Mouse (Mus musculus) large intestine, adult 2 months (tissue): Measurements from ENCODE around the gene Ccdc81. TPM values are rescaled to one million over a fixed set of nuclear protein-coding genes. Genes with fewer than 3 reads are reported as not detected.
A peak's percentile ranks its signal among the peaks of the same experiment; 100 is the strongest.

Experiments
- DNase-seq: peaks from one replicate; pipeline ENCODE4 v3.0.0-alpha.2; 2012; ENCODE audit warnings: low read depth, low spot score
- WGBS: fragments of 180-500 bp; shearing (Covaris S2); methylation state at CpG from one replicate; pipeline ENCODE4 v1.1.7; 2018; 5-methylcytosine and 5-hydroxymethylcytosine counted together
- polyA plus RNA-seq: library from polyadenylated mRNA; depleted of rRNA; stranded (reverse); fragments of >200 nt; gene quantifications from 2 replicates; pipeline ENCODE4 v1.2.3, GENCODE M21; 2012; rRNA removed

Ccdc81 gene
- not detected in 2 replicates for polyA plus RNA-seq

DNA sequence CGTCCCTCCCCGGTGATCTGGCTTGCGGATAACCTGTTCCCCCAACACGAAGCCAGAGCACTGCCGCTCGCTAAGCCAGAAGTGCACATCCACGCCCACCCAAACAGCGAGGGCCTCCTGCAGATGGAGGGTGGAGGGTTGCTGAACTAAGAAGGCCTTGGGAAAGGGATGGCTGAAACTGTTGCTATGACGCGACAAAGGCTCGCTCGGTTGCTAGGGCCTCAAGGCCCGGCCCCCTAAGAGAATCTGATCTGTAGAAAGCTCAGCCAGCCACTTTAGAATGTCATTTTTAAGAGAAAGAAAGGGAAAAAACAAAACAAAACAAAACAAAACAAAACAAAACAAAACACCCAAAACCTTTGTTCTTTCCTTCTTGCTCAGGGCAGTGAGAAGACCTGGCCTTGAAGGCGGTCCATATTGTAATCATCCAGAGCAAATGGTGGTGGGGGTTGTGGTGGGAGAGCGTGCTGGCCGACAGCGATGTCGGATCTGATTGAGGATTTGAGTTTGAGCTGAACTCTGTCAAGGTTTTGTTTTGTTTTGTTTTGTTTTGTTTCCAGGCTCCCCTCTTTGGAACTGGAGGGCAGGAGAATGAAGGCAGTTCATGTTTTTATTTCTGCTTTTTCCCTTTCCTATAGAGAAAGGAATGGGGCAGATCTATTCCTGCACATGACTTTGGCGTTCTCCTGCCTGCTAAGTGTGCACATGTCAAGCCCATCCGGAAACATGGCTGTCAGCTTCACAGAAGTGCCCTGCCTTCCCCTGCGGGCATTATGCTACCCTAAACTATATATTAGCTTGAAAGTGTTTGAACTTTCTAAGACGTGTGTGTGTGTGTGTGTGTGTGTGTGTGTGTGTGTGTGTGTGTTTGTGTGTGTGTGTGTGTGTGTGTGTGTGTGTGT is at the start of gene Ccdc81:
TSS of gene Ccdc81 (minus strand) at position 188 of the 902 bp plus-strand sequence.
- no peak for DNase-seq
- WGBS, result 62% methylated on average over 22 of the region's 22 CpGs

- DNase-seq, result no peak
- 42% methylated on average over 4 of the region's 4 CpGs for WGBS
These were observed 46.0 kb upstream of the Ccdc81 start for GRCm38 (mm10) chr7:89949403-89949802.

DNA sequence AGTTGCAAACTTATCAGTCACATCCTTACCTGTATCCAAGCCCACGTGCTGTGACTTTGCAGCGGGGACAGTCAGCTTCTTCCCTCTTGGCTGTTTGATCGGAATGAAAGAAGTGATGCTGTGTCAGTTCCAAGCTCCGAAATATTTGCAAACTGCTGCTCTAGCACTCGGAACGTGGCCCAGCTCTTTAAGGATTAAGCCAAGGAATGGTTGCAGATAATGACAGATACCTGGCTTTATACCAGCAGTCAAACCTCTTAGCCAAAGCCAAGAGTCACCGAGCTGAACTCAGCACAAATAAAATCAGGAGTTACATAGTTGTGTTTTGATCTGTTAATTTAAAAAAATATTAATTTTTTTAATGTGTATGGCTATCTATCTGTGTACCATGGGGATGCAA is 44.6 kb upstream of the Ccdc81 start:
- no peak for DNase-seq
- 84% methylated on average over 7 of the region's 7 CpGs for WGBS

GRCm38 (mm10) chr7:89940571-89941463 is 37.4 kb upstream of the Ccdc81 start, which contains the start of gene Hikeshi:
Hikeshi (minus strand) TSS chr7:89941204.
- DNase-seq, result peak; percentile 99
- WGBS, result under 1% methylated on average over 45 of the region's 45 CpGs

GRCm38 (mm10) chr7:89939497-89940353 is 36.3 kb upstream of the Ccdc81 start:
- DNase-seq, result no peak
- WGBS, result 37% methylated on average over 15 of the region's 15 CpGs

GRCm38 (mm10) chr7:89923441-89924180 is 20.2 kb upstream of the Ccdc81 start:
- DNase-seq, result no peak
- WGBS, result 95% methylated on average over 15 of the region's 15 CpGs

GRCm38 (mm10) chr7:89917776-89918175 is 14.3 kb upstream of the Ccdc81 start:
- DNase-seq, result no peak
- 90% methylated on average over 4 of the region's 4 CpGs for WGBS

- no peak for DNase-seq
- 82% methylated on average over 5 of the region's 5 CpGs for WGBS
These were observed 13.3 kb upstream of the Ccdc81 start for GRCm38 (mm10) chr7:89916711-89917110.

GRCm38 (mm10) chr7:89913432-89914158 is 10.2 kb upstream of the Ccdc81 start:
- WGBS, result 40% methylated on average over 3 of the region's 3 CpGs
- no peak for DNase-seq

DNA sequence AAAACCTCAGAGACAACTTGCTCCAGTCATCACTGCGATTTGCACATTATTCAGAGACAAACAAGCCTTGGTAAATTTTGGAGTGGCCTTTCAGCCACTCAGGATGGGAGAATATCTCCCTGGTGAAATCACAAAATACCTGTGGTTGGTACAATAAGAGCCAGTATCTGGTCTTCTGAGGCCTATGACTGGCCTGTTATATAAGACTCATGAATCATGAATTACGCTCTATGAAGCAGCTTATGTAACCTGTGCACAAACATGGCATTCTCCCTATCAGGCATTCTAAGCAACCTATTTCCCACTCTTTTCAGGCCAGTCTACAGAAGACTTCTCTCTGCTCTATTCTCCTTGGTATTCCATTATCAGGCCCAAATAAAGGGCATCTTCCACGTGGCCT is 8.9 kb upstream of the Ccdc81 start:
- DNase-seq, result no peak
- 89% methylated on average over 3 of the region's 3 CpGs for WGBS

DNA sequence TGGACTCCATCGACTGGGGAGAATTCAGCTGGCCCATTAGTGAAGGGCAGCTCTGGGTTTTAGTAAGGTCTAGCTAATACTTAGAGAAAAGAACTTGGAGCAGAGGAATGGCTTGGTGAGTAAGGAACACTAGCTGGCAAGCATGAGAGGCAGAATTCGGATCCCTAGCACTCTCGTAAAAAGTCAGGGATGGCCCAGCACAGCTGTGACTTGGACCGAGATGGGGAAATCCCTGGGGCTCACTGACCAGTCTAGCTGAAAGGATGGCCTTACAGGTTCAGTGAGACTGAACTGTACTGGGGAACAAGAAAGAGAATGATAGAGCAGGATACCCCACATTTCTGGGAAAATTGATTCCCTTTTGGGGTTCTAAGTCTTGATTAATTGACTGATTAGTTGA is 6.3 kb upstream of the Ccdc81 start:
- WGBS, result 44% methylated on average over 4 of the region's 4 CpGs
- no peak for DNase-seq

GRCm38 (mm10) chr7:89908899-89909621 is 5.6 kb upstream of the Ccdc81 start:
- DNase-seq, result no peak
- WGBS, result 73% methylated on average over 20 of the region's 20 CpGs

- WGBS, result 66% methylated on average over 7 of the region's 7 CpGs
- DNase-seq, result no peak
These were observed 5.0 kb upstream of the Ccdc81 start for GRCm38 (mm10) chr7:89908421-89908820.

DNA sequence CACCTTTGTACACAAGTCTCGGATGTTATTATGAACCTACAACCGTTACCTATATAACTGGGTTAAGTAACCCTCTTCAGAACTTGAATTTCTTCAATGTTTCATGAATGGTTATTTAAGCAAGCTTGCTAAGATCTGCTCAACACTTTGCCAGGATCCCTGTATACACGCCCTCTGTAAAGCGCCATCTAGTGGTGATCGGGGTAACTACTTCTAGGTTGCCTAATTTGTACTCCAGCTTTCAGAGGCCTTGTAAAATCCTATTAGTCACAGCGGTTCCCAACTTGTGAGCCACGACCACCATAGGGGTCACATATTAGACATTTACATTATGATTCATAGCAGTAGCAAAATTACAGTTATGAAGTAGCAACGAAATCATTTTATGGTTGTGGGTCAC is 4.5 kb upstream of the Ccdc81 start:
- 25% methylated on average over 8 of the region's 8 CpGs for WGBS
- peak; percentile 39 for DNase-seq

DNA sequence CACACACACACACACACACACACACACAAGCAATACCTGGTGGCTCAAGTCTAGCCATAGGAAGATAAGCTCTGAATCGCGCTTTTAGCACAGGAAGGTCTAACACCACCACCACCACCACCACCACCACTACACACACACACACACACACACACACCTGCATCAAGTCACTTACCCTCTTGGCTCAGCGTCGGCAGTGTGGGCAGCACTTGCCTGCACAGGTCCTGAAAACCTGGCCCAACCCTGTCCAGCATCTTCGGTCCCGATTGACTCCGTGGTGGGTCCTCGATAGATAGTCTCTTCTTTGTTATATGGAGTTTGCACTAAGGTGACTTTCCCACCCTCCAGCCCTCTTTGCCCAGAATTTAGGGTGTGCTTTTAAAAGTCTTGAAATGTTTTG is 422 bp downstream of the Ccdc81 start:
- no peak for DNase-seq
- 85% methylated on average over 8 of the region's 8 CpGs for WGBS

GRCm38 (mm10) chr7:89891856-89892255 is 11.6 kb downstream of the Ccdc81 start:
- no peak for DNase-seq
- WGBS, result 30% methylated on average over 4 of the region's 4 CpGs

DNA sequence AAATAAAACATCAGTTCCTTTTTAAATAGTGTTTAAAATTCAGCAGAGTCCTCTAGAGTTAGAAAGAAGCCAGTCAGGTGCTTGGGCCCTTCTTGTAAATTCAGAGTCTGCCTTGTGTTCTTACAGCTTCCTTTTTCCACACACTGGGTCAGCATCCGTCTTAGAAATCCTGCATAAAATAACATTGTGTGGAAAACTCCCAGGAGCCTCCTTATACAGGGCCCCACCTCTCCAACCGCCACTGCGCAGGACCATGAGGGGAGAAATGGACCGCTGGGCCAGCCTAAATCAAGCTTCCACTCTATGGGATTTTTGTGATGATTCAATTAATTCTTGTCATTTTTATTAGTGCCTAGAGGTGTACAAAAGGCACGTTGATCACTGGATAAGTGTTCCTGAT is 12.0 kb downstream of the Ccdc81 start:
- WGBS, result 77% methylated on average over 5 of the region's 5 CpGs
- no peak for DNase-seq

GRCm38 (mm10) chr7:89884551-89884950 is 18.9 kb downstream of the Ccdc81 start:
- no peak for DNase-seq
- WGBS, result 45% methylated on average over 3 of the region's 3 CpGs
